Mouse (Mus musculus): Measurements from ENCODE around the gene Upk3bl. TPM values are rescaled to one million over a fixed set of nuclear protein-coding genes. Genes with fewer than 3 reads are reported as not detected.
"Not testable (repeated sequence)": the region's sequence is repeated elsewhere in the genome, so short reads cannot be mapped to it uniquely, and the experiment has no call there.

The Upk3bl gene
- polyA plus RNA-seq, 1 experiment from 2014 or later, result not detected

DNA sequence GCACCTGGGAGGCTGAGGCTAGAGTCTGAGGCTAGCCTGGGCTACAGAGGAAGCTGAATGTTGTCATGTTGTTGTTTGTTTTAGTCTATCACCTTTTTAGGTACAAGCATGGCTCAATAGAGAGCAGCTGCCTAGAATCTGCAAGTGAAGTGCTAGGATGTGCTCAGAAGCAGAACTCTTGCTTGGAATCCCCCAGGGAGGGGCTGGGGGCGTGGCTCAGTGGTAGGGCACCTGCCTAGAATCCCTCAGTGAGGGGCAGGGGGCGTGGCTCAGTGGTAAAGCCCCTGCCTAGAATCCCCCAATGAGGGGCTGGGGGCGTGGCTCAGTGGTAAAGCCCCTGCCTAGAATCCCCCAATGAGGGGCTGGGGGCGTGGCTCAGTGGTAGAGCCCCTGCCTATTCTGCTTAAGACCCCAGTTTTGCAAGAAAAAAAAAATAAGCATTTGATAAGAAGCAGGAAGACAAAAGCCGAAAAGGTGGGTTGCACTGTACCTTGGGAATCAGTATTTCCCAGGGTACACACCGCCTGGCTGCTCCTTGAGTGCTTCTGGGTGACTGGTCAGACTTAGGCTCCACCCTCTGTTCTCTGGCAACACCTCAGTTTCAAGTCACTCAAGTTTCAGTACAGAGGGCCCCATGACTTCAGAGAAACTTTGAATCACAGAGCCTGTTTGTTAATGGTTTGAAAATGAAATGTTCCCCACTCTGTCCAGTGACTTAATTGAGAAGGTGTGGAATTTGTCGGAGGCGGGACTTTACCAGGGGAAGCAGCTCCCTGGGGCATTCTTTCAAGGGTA lies 1.2 kb upstream of the Upk3bl start:
- H3K4me2 ChIP-seq (ENCODE audit: low read length), result no peak overlapping the region
- DNase-seq (no peak), ATAC-seq (ENCODE audit: low FRiP score, low TSS enrichment) (no peak)
- peaks cover 7% of the 10 kb centered on the region; the same call in 1 of the 2 replicates for H3K4me1 ChIP-seq (ENCODE audit: control insufficient read depth, insufficient read depth, low read length)
- 80% methylated on average over 8 of the region's 8 CpGs for WGBS
- H3K4me3 ChIP-seq (replicated peaks; ENCODE audit: low read depth, low read length), result no peak overlapping the region
- H3K9ac ChIP-seq (replicated peaks; ENCODE audit: low read length), result no peak overlapping the region
- no peaks in the 10 kb centered on the region for H3K36me3 ChIP-seq (ENCODE audit: control insufficient read depth, insufficient read depth, low read length)
- no peaks in the 10 kb centered on the region for H3K9me3 ChIP-seq (ENCODE audit: control insufficient read depth, low read length)
- no peak overlapping the region for H3K27ac ChIP-seq (replicated peaks; ENCODE audit: low read depth, low read length)
- H3K27me3 ChIP-seq (ENCODE audit: control insufficient read depth, insufficient read depth, low read length), result no peaks in the 10 kb centered on the region

DNA sequence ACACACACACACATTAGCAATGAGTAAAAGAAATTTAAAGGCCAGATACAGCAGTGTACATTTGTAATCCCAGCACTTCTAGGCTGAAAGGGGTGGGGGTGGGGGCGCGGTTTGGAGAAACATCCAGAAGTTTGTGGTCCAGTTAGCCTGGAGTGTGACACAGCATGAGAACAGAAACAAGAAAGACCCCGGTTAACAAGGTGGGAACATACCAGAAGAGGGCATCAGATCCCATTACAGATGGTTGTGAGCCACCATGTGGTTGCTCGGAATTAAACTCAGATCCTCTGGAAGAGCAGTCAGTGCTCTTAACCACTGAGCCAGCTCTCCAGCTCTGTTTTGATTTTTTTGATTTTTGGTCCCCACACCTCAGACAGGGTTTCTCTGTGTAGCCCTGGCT lies 1.8 kb downstream of the Upk3bl start:
- no peak overlapping the region for H3K4me2 ChIP-seq (ENCODE audit: low read length)
- peaks cover 7% of the 10 kb centered on the region; the same call in 1 of the 2 replicates for H3K4me1 ChIP-seq (ENCODE audit: control insufficient read depth, insufficient read depth, low read length)
- H3K27ac ChIP-seq (replicated peaks; ENCODE audit: low read depth, low read length), result no peak overlapping the region
- H3K27me3 ChIP-seq (ENCODE audit: control insufficient read depth, insufficient read depth, low read length), result no peaks in the 10 kb centered on the region
- no peak for DNase-seq
- no peak overlapping the region for H3K4me3 ChIP-seq (replicated peaks; ENCODE audit: low read depth, low read length)
- no peak overlapping the region for H3K9ac ChIP-seq (replicated peaks; ENCODE audit: low read length)
- no peak for ATAC-seq (ENCODE audit: low FRiP score, low TSS enrichment)
- no peaks in the 10 kb centered on the region for H3K9me3 ChIP-seq (ENCODE audit: control insufficient read depth, low read length)
- H3K36me3 ChIP-seq (ENCODE audit: control insufficient read depth, insufficient read depth, low read length), result no peaks in the 10 kb centered on the region
- 45% methylated on average over 4 of the region's 4 CpGs for WGBS

DNA sequence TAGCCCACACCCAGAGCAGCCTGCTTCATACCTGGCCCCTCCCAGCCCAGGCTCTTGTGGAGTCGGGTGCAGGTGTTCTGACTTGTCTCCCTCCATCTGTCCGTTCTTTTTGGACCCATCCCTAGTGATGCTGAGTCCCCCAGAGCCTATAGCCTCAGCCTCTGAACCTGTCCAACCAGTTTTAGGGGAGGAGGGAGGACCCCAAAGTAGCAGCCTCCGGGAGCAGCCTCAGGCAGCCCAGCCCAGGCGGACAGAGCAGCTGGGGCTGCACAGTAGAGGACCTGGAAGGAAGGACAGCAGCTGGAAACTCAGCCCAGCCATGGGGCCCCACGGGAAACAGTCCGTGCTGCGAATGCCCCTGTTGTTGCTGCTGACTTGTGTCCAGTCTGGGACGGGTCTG lies 2.8 kb downstream of the Upk3bl start:
- no peaks in the 10 kb centered on the region for H3K36me3 ChIP-seq (ENCODE audit: control insufficient read depth, insufficient read depth, low read length)
- H3K4me2 ChIP-seq (ENCODE audit: low read length), result no peak overlapping the region
- 36% methylated on average over 8 of the region's 8 CpGs for WGBS
- no peak overlapping the region; the same call in 1 of the 2 replicates for H3K9ac ChIP-seq (replicated peaks; ENCODE audit: low read length)
- no peak overlapping the region for H3K4me3 ChIP-seq (replicated peaks; ENCODE audit: low read depth, low read length)
- H3K27me3 ChIP-seq (ENCODE audit: control insufficient read depth, insufficient read depth, low read length), result no peaks in the 10 kb centered on the region
- H3K9me3 ChIP-seq (ENCODE audit: control insufficient read depth, low read length), result no peaks in the 10 kb centered on the region
- ATAC-seq (ENCODE audit: low FRiP score, low TSS enrichment) (no peak), DNase-seq (no peak)
- no peak overlapping the region for H3K27ac ChIP-seq (replicated peaks; ENCODE audit: low read depth, low read length)
- no peaks in the 10 kb centered on the region for H3K4me1 ChIP-seq (ENCODE audit: control insufficient read depth, insufficient read depth, low read length)

DNA sequence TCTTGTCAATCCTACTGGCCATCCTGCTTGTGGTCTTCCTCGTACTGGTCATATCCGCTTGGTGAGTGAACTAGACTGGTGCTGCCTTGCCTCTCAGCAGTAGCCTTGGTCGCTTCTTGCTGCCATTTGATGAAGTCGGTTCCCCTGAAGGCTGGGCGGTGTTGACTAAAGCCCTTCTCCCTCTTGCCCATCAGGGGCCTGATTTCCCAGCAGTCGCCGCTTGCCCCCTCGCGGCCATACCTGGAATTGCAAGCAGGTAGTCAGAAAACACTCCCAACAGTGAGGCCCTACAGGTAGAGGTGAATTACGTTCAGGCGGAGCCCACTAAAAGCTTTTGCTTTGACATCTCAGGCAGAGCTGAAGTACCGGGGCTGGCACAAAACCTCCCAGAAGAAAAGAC lies 7.3 kb downstream of the Upk3bl start:
- Histone ChIP-seq H3K9ac (replicated peaks; ENCODE audit: low read length) (no peak overlapping the region), H3K4me1 (ENCODE audit: control insufficient read depth, insufficient read depth, low read length) (no peaks in the 10 kb centered on the region), H3K27me3 (ENCODE audit: control insufficient read depth, insufficient read depth, low read length) (no peaks in the 10 kb centered on the region), H3K4me2 (ENCODE audit: low read length) (no peak overlapping the region), H3K27ac (replicated peaks; ENCODE audit: low read depth, low read length) (no peak overlapping the region), H3K9me3 (ENCODE audit: control insufficient read depth, low read length) (no peaks in the 10 kb centered on the region), H3K36me3 (ENCODE audit: control insufficient read depth, insufficient read depth, low read length) (no peaks in the 10 kb centered on the region), H3K4me3 (replicated peaks; ENCODE audit: low read depth, low read length) (no peak overlapping the region)
- DNase-seq (peak; percentile 82), ATAC-seq (ENCODE audit: low FRiP score, low TSS enrichment) (no peak)
- 12% methylated on average over 12 of the region's 12 CpGs for WGBS

DNA sequence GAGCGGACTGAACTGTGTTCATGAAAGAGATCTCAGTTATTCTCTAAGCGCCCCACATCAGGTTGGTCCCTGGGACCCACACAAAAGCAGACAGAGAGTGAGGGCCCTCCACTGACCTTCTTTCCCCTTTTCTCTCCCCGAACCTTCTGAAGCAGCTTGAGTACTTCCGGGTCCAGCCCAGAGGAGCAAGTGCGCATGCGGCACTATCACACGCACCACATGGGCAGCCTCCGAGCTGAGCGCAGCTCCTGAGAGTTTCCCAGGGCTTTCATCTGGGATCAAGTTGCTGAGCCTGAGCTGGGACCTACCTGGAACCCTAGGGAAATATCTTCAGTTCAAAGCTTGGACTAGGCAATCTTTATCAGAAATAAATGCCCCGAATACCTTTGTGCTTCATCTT lies 9.6 kb downstream of the Upk3bl start:
- Histone ChIP-seq H3K9me3 (ENCODE audit: control insufficient read depth, low read length) (no peaks in the 10 kb centered on the region), H3K4me2 (ENCODE audit: low read length) (no peak overlapping the region), H3K27me3 (ENCODE audit: control insufficient read depth, insufficient read depth, low read length) (no peaks in the 10 kb centered on the region), H3K4me1 (ENCODE audit: control insufficient read depth, insufficient read depth, low read length) (no peaks in the 10 kb centered on the region), H3K4me3 (replicated peaks; ENCODE audit: low read depth, low read length) (no peak overlapping the region), H3K36me3 (ENCODE audit: control insufficient read depth, insufficient read depth, low read length) (no peaks in the 10 kb centered on the region), H3K27ac (replicated peaks; ENCODE audit: low read depth, low read length) (no peak overlapping the region), H3K9ac (replicated peaks; ENCODE audit: low read length) (no peak overlapping the region)
- no peak for DNase-seq
- ATAC-seq (ENCODE audit: low FRiP score, low TSS enrichment), result no peak
- 93% methylated on average over 10 of the region's 10 CpGs for WGBS

DNA sequence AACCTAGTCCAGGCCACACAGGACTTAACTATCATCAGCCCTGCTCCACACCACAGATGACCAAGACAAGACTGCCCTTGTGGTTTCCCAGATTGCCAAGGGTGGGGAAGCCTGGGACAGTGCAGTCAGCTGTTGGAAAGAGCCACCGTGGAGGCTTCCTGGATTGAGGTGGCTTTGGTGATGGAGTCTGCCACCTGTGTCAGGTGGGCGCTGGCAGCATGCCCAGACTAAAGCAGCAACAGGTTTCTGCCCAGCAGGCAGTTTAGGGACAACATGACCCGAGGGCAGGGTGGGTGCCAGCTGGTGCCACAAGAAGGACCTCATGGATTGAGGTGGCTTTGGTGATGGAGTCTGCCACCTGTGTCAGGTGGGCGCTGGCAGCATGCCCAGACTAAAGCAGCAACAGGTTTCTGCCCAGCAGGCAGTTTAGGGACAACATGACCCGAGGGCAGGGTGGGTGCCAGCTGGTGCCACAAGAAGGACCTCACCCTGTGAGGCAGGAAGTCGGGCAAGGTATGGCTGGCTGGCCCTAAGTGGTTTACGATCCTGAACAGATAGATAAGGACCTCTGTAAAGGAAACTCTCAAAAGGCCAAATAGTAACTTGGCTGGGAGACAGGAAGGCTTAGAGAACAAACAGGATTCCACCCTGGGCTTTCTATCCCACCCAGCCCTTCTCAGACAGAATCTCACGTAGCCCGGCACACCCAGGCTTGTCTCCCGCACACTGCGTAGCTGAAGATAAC lies 12.3 kb downstream of the Upk3bl start:
- not testable (repeated sequence) for ATAC-seq (ENCODE audit: low FRiP score, low TSS enrichment); H3K9me3 ChIP-seq (ENCODE audit: control insufficient read depth, low read length); H3K4me1 ChIP-seq (ENCODE audit: control insufficient read depth, insufficient read depth, low read length); DNase-seq; H3K4me2 ChIP-seq (ENCODE audit: low read length); H3K9ac ChIP-seq (replicated peaks; ENCODE audit: low read length); H3K27ac ChIP-seq (replicated peaks; ENCODE audit: low read depth, low read length); H3K27me3 ChIP-seq (ENCODE audit: control insufficient read depth, insufficient read depth, low read length); H3K36me3 ChIP-seq (ENCODE audit: control insufficient read depth, insufficient read depth, low read length); H3K4me3 ChIP-seq (replicated peaks; ENCODE audit: low read depth, low read length)
- 81% methylated on average over 11 of the region's 11 CpGs for WGBS

DNA sequence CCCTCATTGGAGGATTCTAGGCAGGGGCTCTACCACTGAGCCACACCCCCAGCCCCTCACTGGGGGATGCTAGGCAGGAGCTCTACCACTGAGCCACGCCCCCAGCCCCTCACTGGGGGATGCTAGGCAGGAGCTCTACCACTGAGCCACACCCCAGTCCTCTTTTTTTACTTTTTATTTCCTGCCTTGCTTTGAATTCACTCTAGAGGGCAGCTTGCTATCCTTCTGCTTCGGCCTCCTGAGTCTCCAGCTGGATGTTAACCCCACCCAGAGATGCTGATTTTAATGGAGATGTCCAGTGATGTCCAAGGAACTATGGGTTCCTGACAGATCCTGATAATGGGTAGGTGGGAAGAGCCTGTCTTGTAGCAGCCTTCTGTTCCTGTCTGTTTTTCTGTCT lies 15.1 kb downstream of the Upk3bl start:
- DNase-seq, result no peak
- Histone ChIP-seq H3K9ac (replicated peaks; ENCODE audit: low read length) (no peak overlapping the region), H3K4me3 (replicated peaks; ENCODE audit: low read depth, low read length) (no peak overlapping the region), H3K27me3 (ENCODE audit: control insufficient read depth, insufficient read depth, low read length) (no peaks in the 10 kb centered on the region), H3K27ac (replicated peaks; ENCODE audit: low read depth, low read length) (no peak overlapping the region), H3K9me3 (ENCODE audit: control insufficient read depth, low read length) (no peaks in the 10 kb centered on the region), H3K4me2 (ENCODE audit: low read length) (no peak overlapping the region), H3K36me3 (ENCODE audit: control insufficient read depth, insufficient read depth, low read length) (no peaks in the 10 kb centered on the region), H3K4me1 (ENCODE audit: control insufficient read depth, insufficient read depth, low read length) (no peaks in the 10 kb centered on the region)
- whole genome bisulfite sequencing, result 78% methylated on average over 2 of the region's 2 CpGs
- ATAC-seq (ENCODE audit: low FRiP score, low TSS enrichment), result no peak

DNA sequence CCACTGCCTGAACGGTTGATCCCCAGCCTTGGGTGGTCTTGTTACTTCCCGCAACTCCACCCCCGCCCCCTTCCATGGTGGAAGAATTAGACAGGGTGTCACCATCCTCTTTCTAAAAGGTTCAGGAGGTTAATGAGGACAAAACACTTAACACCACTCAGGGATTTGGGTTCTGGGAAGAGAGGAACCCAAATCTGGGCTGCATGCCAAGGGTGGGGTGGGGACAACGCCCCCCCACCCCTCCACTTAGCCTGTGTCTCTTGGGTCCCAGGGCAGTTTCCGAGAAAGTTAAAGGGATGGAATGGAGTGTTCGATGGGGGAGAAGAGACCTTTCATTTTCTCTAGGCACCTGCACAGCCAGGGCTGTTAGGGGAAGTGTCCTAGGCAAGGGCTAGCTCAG lies 18.8 kb downstream of the Upk3bl start:
- Histone ChIP-seq H3K36me3 (ENCODE audit: control insufficient read depth, insufficient read depth, low read length) (no peaks in the 10 kb centered on the region), H3K9ac (replicated peaks; ENCODE audit: low read length) (no peak overlapping the region), H3K27ac (replicated peaks; ENCODE audit: low read depth, low read length) (no peak overlapping the region), H3K4me1 (ENCODE audit: control insufficient read depth, insufficient read depth, low read length) (no peaks in the 10 kb centered on the region), H3K4me3 (replicated peaks; ENCODE audit: low read depth, low read length) (no peak overlapping the region), H3K4me2 (ENCODE audit: low read length) (no peak overlapping the region), H3K27me3 (ENCODE audit: control insufficient read depth, insufficient read depth, low read length) (no peaks in the 10 kb centered on the region), H3K9me3 (ENCODE audit: control insufficient read depth, low read length) (no peaks in the 10 kb centered on the region)
- no peak for DNase-seq
- 63% methylated on average over 6 of the region's 6 CpGs for WGBS
- ATAC-seq (ENCODE audit: low FRiP score, low TSS enrichment), result no peak

DNA sequence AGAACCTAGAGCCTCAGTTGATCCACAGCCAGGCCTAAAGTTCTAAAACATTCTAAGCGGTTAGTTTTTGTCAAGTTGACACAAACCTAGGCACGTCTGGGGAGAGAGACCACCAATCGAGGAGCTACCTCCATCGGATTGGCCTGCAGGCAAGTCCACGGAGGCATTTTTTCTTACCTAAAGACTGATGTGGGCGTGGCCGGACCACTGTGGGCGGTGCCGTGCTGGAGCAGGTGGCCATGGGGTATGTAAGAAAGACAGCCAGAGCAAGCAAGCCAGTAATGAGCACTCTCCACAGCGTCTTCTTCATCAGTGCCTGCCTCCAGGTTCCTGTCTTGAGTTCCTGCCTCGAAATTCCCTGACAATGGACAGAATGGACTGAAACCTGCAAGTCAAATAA lies 19.2 kb downstream of the Upk3bl start:
- Histone ChIP-seq H3K27ac (replicated peaks; ENCODE audit: low read depth, low read length) (no peak overlapping the region), H3K9ac (replicated peaks; ENCODE audit: low read length) (no peak overlapping the region), H3K4me2 (ENCODE audit: low read length) (no peak overlapping the region), H3K4me3 (replicated peaks; ENCODE audit: low read depth, low read length) (no peak overlapping the region), H3K36me3 (ENCODE audit: control insufficient read depth, insufficient read depth, low read length) (no peaks in the 10 kb centered on the region), H3K27me3 (ENCODE audit: control insufficient read depth, insufficient read depth, low read length) (no peaks in the 10 kb centered on the region), H3K4me1 (ENCODE audit: control insufficient read depth, insufficient read depth, low read length) (no peaks in the 10 kb centered on the region), H3K9me3 (ENCODE audit: control insufficient read depth, low read length) (no peaks in the 10 kb centered on the region)
- no peak for DNase-seq
- no peak for ATAC-seq (ENCODE audit: low FRiP score, low TSS enrichment)
- WGBS, result 68% methylated on average over 11 of the region's 11 CpGs

All from midbrain, embryonic 14.5 days (tissue).